Mouse (Mus musculus) kidney, adult 2 months (tissue): ENCODE measurements around the gene Sertad3.

ENCODE experiments used
- CTCF ChIP-seq: fragments of 200-500 bp; conservative IDR thresholded peaks from 2 replicates; pipeline ENCODE4 v1.5.1; 2011; ENCODE audit warnings: low read depth, mild to moderate bottlenecking, control low read depth, low read length, moderate library complexity, mixed read lengths; ENCODE audit not compliant: insufficient read depth, insufficient read length
- POLR2A ChIP-seq: fragments of 200-500 bp; IDR thresholded peaks from one replicate; pipeline ENCODE4 v1.6.1; 2011; ENCODE audit warnings: low read depth, low read length, control low read depth

GRCm38 (mm10) chr7:27518314-27518713, 44.7 kb downstream of the Sertad3 start:
- no peak for TF ChIP-seq CTCF
- TF ChIP-seq POLR2A: no peak
